Mouse (Mus musculus): ENCODE measurements around the gene Aox4. TPM values are rescaled to one million over a fixed set of nuclear protein-coding genes. Genes with fewer than 3 reads are reported as not detected.

Gene Aox4
- total and polyA plus RNA-seq, 2 experiments from 2014 or later = not detected

GRCm38 (mm10) chr1:58280939-58281624, 70.9 kb downstream of the Aox4 start:
- H3K9me3 ChIP-seq (replicated peaks; ENCODE audit: control insufficient read depth, low read length) = no peaks in the 10 kb centered on the region
- no peak overlapping the region for H3K4me3 ChIP-seq (ENCODE audit: low read depth, low read length)
- no peak overlapping the region for H3K9ac ChIP-seq (replicated peaks; ENCODE audit: low read depth, low read length)
- H3K27me3 ChIP-seq (ENCODE audit: control insufficient read depth, insufficient read depth, low read length) = no peaks in the 10 kb centered on the region
- 71% methylated on average over 13 of the region's 13 CpGs for WGBS
- no peaks in the 10 kb centered on the region for H3K36me3 ChIP-seq (replicated peaks; ENCODE audit: control insufficient read depth, insufficient read depth, low read length)
- TF ChIP-seq CTCF (IDR thresholded peaks at IDR 0.05; ENCODE audit: low read depth) (no peak), EP300 (IDR thresholded peaks at IDR 0.05; ENCODE audit: low read depth) (no peak)
- no peak overlapping the region for H3K4me2 ChIP-seq (ENCODE audit: low read depth, low read length)
- ATAC-seq (ENCODE audit: insufficient read depth, low read depth) (no peak), DNase-seq (ENCODE audit: low spot score) (no peak)
- H3K4me1 ChIP-seq (ENCODE audit: control insufficient read depth, insufficient read depth) = no peaks in the 10 kb centered on the region
- no peak overlapping the region for H3K27ac ChIP-seq (ENCODE audit: low read depth)

GRCm38 (mm10) chr1:58281625-58281988, 71.4 kb downstream of the Aox4 start:
- no peaks in the 10 kb centered on the region for H3K4me1 ChIP-seq (ENCODE audit: control insufficient read depth, insufficient read depth)
- no peak for TF ChIP-seq CTCF (IDR thresholded peaks at IDR 0.05; ENCODE audit: low read depth)
- TF ChIP-seq EP300 (IDR thresholded peaks at IDR 0.05; ENCODE audit: low read depth) = no peak
- H3K27me3 ChIP-seq (ENCODE audit: control insufficient read depth, insufficient read depth, low read length) = no peaks in the 10 kb centered on the region
- no peak overlapping the region for H3K9ac ChIP-seq (replicated peaks; ENCODE audit: low read depth, low read length)
- no peak overlapping the region for H3K4me2 ChIP-seq (ENCODE audit: low read depth, low read length)
- ATAC-seq (ENCODE audit: insufficient read depth, low read depth) = no peak
- H3K36me3 ChIP-seq (replicated peaks; ENCODE audit: control insufficient read depth, insufficient read depth, low read length) = no peaks in the 10 kb centered on the region
- DNase-seq (ENCODE audit: low spot score) = no peak
- H3K27ac ChIP-seq (ENCODE audit: low read depth) = no peak overlapping the region
- H3K4me3 ChIP-seq (ENCODE audit: low read depth, low read length) = no peak overlapping the region
- H3K9me3 ChIP-seq (replicated peaks; ENCODE audit: control insufficient read depth, low read length) = no peaks in the 10 kb centered on the region
- WGBS = 57% methylated on average over 4 of the region's 4 CpGs

DNA sequence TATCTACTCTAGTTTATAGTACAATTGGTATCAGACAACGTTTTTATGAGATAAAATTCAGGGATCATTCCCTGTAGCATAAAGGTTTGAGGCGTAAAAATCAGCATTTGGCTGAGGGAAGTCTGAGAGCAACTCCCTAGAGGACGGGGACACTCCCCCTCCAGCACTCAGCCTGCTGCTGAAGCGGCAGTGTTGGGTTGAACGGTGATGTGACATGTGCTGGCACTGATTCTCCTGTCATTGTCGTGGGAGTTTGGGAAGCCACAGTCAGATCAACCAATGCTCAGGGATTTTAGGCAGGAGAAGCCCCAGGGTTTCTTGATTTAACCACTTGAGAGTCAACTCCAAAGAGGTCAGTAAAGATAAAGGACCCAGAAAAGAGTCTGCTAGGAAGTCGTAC, 74.3 kb downstream of the Aox4 start:
- H3K9me3 ChIP-seq (replicated peaks; ENCODE audit: control insufficient read depth, low read length) = no peaks in the 10 kb centered on the region
- H3K36me3 ChIP-seq (replicated peaks; ENCODE audit: control insufficient read depth, insufficient read depth, low read length) = no peaks in the 10 kb centered on the region
- H3K27ac ChIP-seq (ENCODE audit: low read depth) = no peak overlapping the region
- ATAC-seq (ENCODE audit: insufficient read depth, low read depth) (no peak), DNase-seq (ENCODE audit: low spot score) (no peak)
- no peak overlapping the region for H3K4me3 ChIP-seq (ENCODE audit: low read depth, low read length)
- no peak overlapping the region for H3K9ac ChIP-seq (replicated peaks; ENCODE audit: low read depth, low read length)
- H3K4me2 ChIP-seq (ENCODE audit: low read depth, low read length) = no peak overlapping the region
- TF ChIP-seq EP300 (IDR thresholded peaks at IDR 0.05; ENCODE audit: low read depth) (no peak), CTCF (IDR thresholded peaks at IDR 0.05; ENCODE audit: low read depth) (no peak)
- WGBS = 26% methylated on average over 7 of the region's 7 CpGs
- H3K4me1 ChIP-seq (ENCODE audit: control insufficient read depth, insufficient read depth) = no peaks in the 10 kb centered on the region
- no peaks in the 10 kb centered on the region for H3K27me3 ChIP-seq (ENCODE audit: control insufficient read depth, insufficient read depth, low read length)

DNA sequence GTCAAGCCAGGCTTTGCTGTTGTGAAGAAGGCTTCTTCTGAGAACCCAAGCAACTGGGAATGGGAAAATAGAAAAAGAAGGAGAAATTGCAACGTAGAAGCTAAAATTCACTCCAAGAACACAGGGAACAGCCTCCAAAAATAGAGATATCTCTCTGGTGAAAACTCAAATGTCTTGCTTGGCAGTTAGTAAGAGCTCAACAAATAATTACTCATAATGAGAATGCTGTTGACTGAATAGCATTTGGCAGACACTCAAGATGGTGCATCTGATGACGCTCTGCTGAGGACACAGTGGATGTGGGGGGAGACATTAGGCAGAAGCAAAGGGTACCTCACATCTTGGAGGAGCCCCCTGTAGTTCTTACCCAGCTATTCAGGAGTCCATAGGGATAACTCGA, 77.9 kb downstream of the Aox4 start:
- ATAC-seq (ENCODE audit: insufficient read depth, low read depth) = no peak
- H3K4me1 ChIP-seq (ENCODE audit: control insufficient read depth, insufficient read depth) = peaks cover 3% of the 10 kb centered on the region; the same call in 1 of the 2 replicates
- no peak for DNase-seq (ENCODE audit: low spot score)
- H3K9me3 ChIP-seq (replicated peaks; ENCODE audit: control insufficient read depth, low read length) = no peaks in the 10 kb centered on the region
- H3K4me2 ChIP-seq (ENCODE audit: low read depth, low read length) = no peak overlapping the region
- WGBS = 65% methylated on average over 3 of the region's 3 CpGs
- no peak overlapping the region for H3K27ac ChIP-seq (ENCODE audit: low read depth)
- H3K4me3 ChIP-seq (ENCODE audit: low read depth, low read length) = no peak overlapping the region
- no peak for TF ChIP-seq CTCF (IDR thresholded peaks at IDR 0.05; ENCODE audit: low read depth)
- no peak for TF ChIP-seq EP300 (IDR thresholded peaks at IDR 0.05; ENCODE audit: low read depth)
- no peaks in the 10 kb centered on the region; the same call in 1 of the 2 replicates for H3K27me3 ChIP-seq (ENCODE audit: control insufficient read depth, insufficient read depth, low read length)
- no peaks in the 10 kb centered on the region for H3K36me3 ChIP-seq (replicated peaks; ENCODE audit: control insufficient read depth, insufficient read depth, low read length)
- no peak overlapping the region for H3K9ac ChIP-seq (replicated peaks; ENCODE audit: low read depth, low read length)

- Histone ChIP-seq H3K27ac (ENCODE audit: low read depth) (no peak overlapping the region), H3K9ac (replicated peaks; ENCODE audit: low read depth, low read length) (no peak overlapping the region), H3K4me3 (ENCODE audit: low read depth, low read length) (no peak overlapping the region; the same call in 1 of the 2 replicates), H3K27me3 (ENCODE audit: control insufficient read depth, insufficient read depth, low read length) (no peaks in the 10 kb centered on the region; the same call in 1 of the 2 replicates), H3K9me3 (replicated peaks; ENCODE audit: control insufficient read depth, low read length) (no peaks in the 10 kb centered on the region), H3K4me2 (ENCODE audit: low read depth, low read length) (peak overlapping the region; percentile 33; the same call in 1 of the 2 replicates), H3K36me3 (replicated peaks; ENCODE audit: control insufficient read depth, insufficient read depth, low read length) (no peaks in the 10 kb centered on the region), H3K4me1 (ENCODE audit: control insufficient read depth, insufficient read depth) (peaks cover 3% of the 10 kb centered on the region; the same call in 1 of the 2 replicates)
- WGBS = 28% methylated on average over 16 of the region's 16 CpGs
- no peak for DNase-seq (ENCODE audit: low spot score)
- 0 out of 2 replicates have a peak, but pooled peaks have one; percentile 39 for ATAC-seq (ENCODE audit: insufficient read depth, low read depth)
- TF ChIP-seq CTCF (IDR thresholded peaks at IDR 0.05; ENCODE audit: low read depth) (no peak), EP300 (IDR thresholded peaks at IDR 0.05; ENCODE audit: low read depth) (no peak)
Observed at GRCm38 (mm10) chr1:58289863-58290469, 79.8 kb downstream of the Aox4 start.

Data from heart, postnatal 0 days (tissue).